Mouse (Mus musculus): ENCODE data around the gene Gm20388. TPM values are rescaled to one million over a fixed set of nuclear protein-coding genes. Genes with fewer than 3 reads are reported as not detected.

Gm20388 gene
- total RNA-seq, 1 experiment = 27.0 TPM

- Histone ChIP-seq H3K9ac (ENCODE audit: insufficient read depth, low read depth, low read length, poor library complexity, severe bottlenecking) (no peak overlapping the region), H3K4me3 (ENCODE audit: insufficient read depth in 1 of 2, low read depth in 1 of 2, low read length in 2 of 2, poor library complexity in 1 of 2, severe bottlenecking in 1 of 2) (no peak overlapping the region), H3K27ac (ENCODE audit: insufficient read depth, low read depth, low read length, poor library complexity, severe bottlenecking) (no peak overlapping the region), H3K9me3 (ENCODE audit: control insufficient read depth, insufficient read depth, low read depth, low read length) (no peaks in the 10 kb centered on the region), H3K36me3 (ENCODE audit: control insufficient read depth, insufficient read depth, low read length, poor library complexity, severe bottlenecking) (no peaks in the 10 kb centered on the region), H3K4me1 (ENCODE audit: control insufficient read depth in 2 of 2, insufficient read depth in 2 of 2, low read length in 2 of 2, poor library complexity in 1 of 2) (peaks cover 22 to 55% of the 10 kb centered on the region in 2 experiments)
- in situ Hi-C loops (cut with MboI; ENCODE audit: low sequenced_read_pairs in 2 of 2, unreplicated experiment in 2 of 2) = no loop called here
- no peak for TF ChIP-seq ZC3H11A (IDR thresholded peaks at IDR 0.05; ENCODE audit: borderline replicate concordance, low read depth, low read length)
- TF ChIP-seq ZNF384 (IDR thresholded peaks at IDR 0.05; ENCODE audit: low read depth, low read length) = no peak
- TF ChIP-seq HCFC1 (IDR thresholded peaks at IDR 0.05; ENCODE audit: borderline replicate concordance, insufficient read depth, low read length) = no peak
- no peak for TF ChIP-seq MAFK (IDR thresholded peaks at IDR 0.05; ENCODE audit: insufficient read depth, low read depth, low read length)
- no peak for TF ChIP-seq CHD2 (IDR thresholded peaks at IDR 0.05; ENCODE audit: low read depth, low read length)
- no peak for DNase-seq (ENCODE audit: low read depth, low spot score)
These were observed 3808.6 kb downstream of the Gm20388 start for GRCm38 (mm10) chr8:123719280-123719679.

GRCm38 (mm10) chr8:123719811-123720210 is 3809.2 kb downstream of the Gm20388 start:
- TF ChIP-seq ZNF384 (IDR thresholded peaks at IDR 0.05; ENCODE audit: low read depth, low read length) (no peak), CHD2 (IDR thresholded peaks at IDR 0.05; ENCODE audit: low read depth, low read length) (no peak), MAFK (IDR thresholded peaks at IDR 0.05; ENCODE audit: insufficient read depth, low read depth, low read length) (no peak), HCFC1 (IDR thresholded peaks at IDR 0.05; ENCODE audit: borderline replicate concordance, insufficient read depth, low read length) (no peak), ZC3H11A (IDR thresholded peaks at IDR 0.05; ENCODE audit: borderline replicate concordance, low read depth, low read length) (no peak)
- no peak overlapping the region for H3K4me3 ChIP-seq (ENCODE audit: insufficient read depth in 1 of 2, low read depth in 1 of 2, low read length in 2 of 2, poor library complexity in 1 of 2, severe bottlenecking in 1 of 2)
- H3K9ac ChIP-seq (ENCODE audit: insufficient read depth, low read depth, low read length, poor library complexity, severe bottlenecking) = no peak overlapping the region
- no peaks in the 10 kb centered on the region for H3K9me3 ChIP-seq (ENCODE audit: control insufficient read depth, insufficient read depth, low read depth, low read length)
- peaks cover 22 to 55% of the 10 kb centered on the region in 2 experiments for H3K4me1 ChIP-seq (ENCODE audit: control insufficient read depth in 2 of 2, insufficient read depth in 2 of 2, low read length in 2 of 2, poor library complexity in 1 of 2)
- in situ Hi-C loops (cut with MboI; ENCODE audit: low sequenced_read_pairs in 2 of 2, unreplicated experiment in 2 of 2) = no loop called here
- no peak overlapping the region for H3K27ac ChIP-seq (ENCODE audit: insufficient read depth, low read depth, low read length, poor library complexity, severe bottlenecking)
- H3K36me3 ChIP-seq (ENCODE audit: control insufficient read depth, insufficient read depth, low read length, poor library complexity, severe bottlenecking) = no peaks in the 10 kb centered on the region
- DNase-seq (ENCODE audit: low read depth, low spot score) = no peak

GRCm38 (mm10) chr8:123720471-123721001 is 3809.9 kb downstream of the Gm20388 start:
- Histone ChIP-seq H3K9ac (ENCODE audit: insufficient read depth, low read depth, low read length, poor library complexity, severe bottlenecking) (no peak overlapping the region), H3K4me3 (ENCODE audit: insufficient read depth in 1 of 2, low read depth in 1 of 2, low read length in 2 of 2, poor library complexity in 1 of 2, severe bottlenecking in 1 of 2) (no peak overlapping the region), H3K4me1 (ENCODE audit: control insufficient read depth in 2 of 2, insufficient read depth in 2 of 2, low read length in 2 of 2, poor library complexity in 1 of 2) (peaks cover 22 to 53% of the 10 kb centered on the region in 2 experiments), H3K36me3 (ENCODE audit: control insufficient read depth, insufficient read depth, low read length, poor library complexity, severe bottlenecking) (no peaks in the 10 kb centered on the region), H3K9me3 (ENCODE audit: control insufficient read depth, insufficient read depth, low read depth, low read length) (no peaks in the 10 kb centered on the region), H3K27ac (ENCODE audit: insufficient read depth, low read depth, low read length, poor library complexity, severe bottlenecking) (no peak overlapping the region; the same call in 1 of the 2 replicates)
- in situ Hi-C loops (cut with MboI; ENCODE audit: low sequenced_read_pairs in 2 of 2, unreplicated experiment in 2 of 2) = no loop called here
- peak; percentile 76 for DNase-seq (ENCODE audit: low read depth, low spot score)
- no peak for TF ChIP-seq ZC3H11A (IDR thresholded peaks at IDR 0.05; ENCODE audit: borderline replicate concordance, low read depth, low read length)
- TF ChIP-seq MAFK (IDR thresholded peaks at IDR 0.05; ENCODE audit: insufficient read depth, low read depth, low read length) = no peak
- TF ChIP-seq ZNF384 (IDR thresholded peaks at IDR 0.05; ENCODE audit: low read depth, low read length) = no peak
- no peak for TF ChIP-seq HCFC1 (IDR thresholded peaks at IDR 0.05; ENCODE audit: borderline replicate concordance, insufficient read depth, low read length)
- no peak for TF ChIP-seq CHD2 (IDR thresholded peaks at IDR 0.05; ENCODE audit: low read depth, low read length)

GRCm38 (mm10) chr8:123722245-123722644 is 3811.6 kb downstream of the Gm20388 start:
- DNase-seq (ENCODE audit: low read depth, low spot score) = peak; percentile 80
- Histone ChIP-seq H3K9me3 (ENCODE audit: control insufficient read depth, insufficient read depth, low read depth, low read length) (no peaks in the 10 kb centered on the region), H3K4me1 (ENCODE audit: control insufficient read depth in 2 of 2, insufficient read depth in 2 of 2, low read length in 2 of 2, poor library complexity in 1 of 2) (peaks cover 19 to 39% of the 10 kb centered on the region in 2 experiments), H3K36me3 (ENCODE audit: control insufficient read depth, insufficient read depth, low read length, poor library complexity, severe bottlenecking) (no peaks in the 10 kb centered on the region), H3K27ac (ENCODE audit: insufficient read depth, low read depth, low read length, poor library complexity, severe bottlenecking) (no peak overlapping the region; the same call in 1 of the 2 replicates), H3K9ac (ENCODE audit: insufficient read depth, low read depth, low read length, poor library complexity, severe bottlenecking) (no peak overlapping the region), H3K4me3 (ENCODE audit: insufficient read depth in 1 of 2, low read depth in 1 of 2, low read length in 2 of 2, poor library complexity in 1 of 2, severe bottlenecking in 1 of 2) (no peak overlapping the region)
- no peak for TF ChIP-seq ZNF384 (IDR thresholded peaks at IDR 0.05; ENCODE audit: low read depth, low read length)
- no peak for TF ChIP-seq CHD2 (IDR thresholded peaks at IDR 0.05; ENCODE audit: low read depth, low read length)
- TF ChIP-seq MAFK (IDR thresholded peaks at IDR 0.05; ENCODE audit: insufficient read depth, low read depth, low read length) = no peak
- TF ChIP-seq ZC3H11A (IDR thresholded peaks at IDR 0.05; ENCODE audit: borderline replicate concordance, low read depth, low read length) = no peak
- TF ChIP-seq HCFC1 (IDR thresholded peaks at IDR 0.05; ENCODE audit: borderline replicate concordance, insufficient read depth, low read length) = no peak
- in situ Hi-C loops (cut with MboI; ENCODE audit: low sequenced_read_pairs in 2 of 2, unreplicated experiment in 2 of 2) = no loop called here
